Mouse (Mus musculus) heart, embryonic 11.5 days (tissue): ENCODE results near the gene Aldh18a1. TPM values are rescaled to one million over a fixed set of nuclear protein-coding genes. Genes with fewer than 3 reads are reported as not detected.
A peak's percentile ranks its signal among the peaks of the same experiment; 100 is the strongest.

Experiments
- ATAC-seq: fragments of 200-750 bp; cut with Nextera tagmentation; replicated peaks from 2 replicates; pipeline ENCODE4 v1.8.0; 2017; ENCODE audit warnings: moderate library complexity; ENCODE audit not compliant: insufficient number of reproducible peaks, low FRiP score, low TSS enrichment
- H3K27ac ChIP-seq: fragments of 300-500 bp; sonication (generic); 2 replicates; pipeline ENCODE4 v1.5.1; 2014; ENCODE audit warnings: mild to moderate bottlenecking, low read depth, low read length
- H3K27me3 ChIP-seq: fragments of 300-500 bp; sonication (generic); 2 replicates; pipeline ENCODE4 v1.6.1; 2014; ENCODE audit warnings: mild to moderate bottlenecking, low read length, mixed read lengths; ENCODE audit not compliant: control insufficient read depth, insufficient read depth
- H3K36me3 ChIP-seq: fragments of 300-500 bp; sonication (generic); 2 replicates; pipeline ENCODE4 v1.6.1; 2014; ENCODE audit warnings: mild to moderate bottlenecking, low read length, moderate library complexity, mixed read lengths; ENCODE audit not compliant: control insufficient read depth, insufficient read depth
- H3K4me1 ChIP-seq: fragments of 300-500 bp; sonication (generic); 2 replicates; pipeline ENCODE4 v1.6.1; 2014; ENCODE audit warnings: low read length; ENCODE audit not compliant: control insufficient read depth, insufficient read depth
- H3K4me2 ChIP-seq: fragments of 300-500 bp; sonication (generic); 2 replicates; pipeline ENCODE4 v1.6.1; 2014; ENCODE audit warnings: mild to moderate bottlenecking, moderate library complexity
- H3K4me3 ChIP-seq: fragments of 300-500 bp; sonication (generic); 2 replicates; pipeline ENCODE4 v1.5.1; 2014; ENCODE audit warnings: low read depth, low read length
- H3K9ac ChIP-seq: fragments of 300-500 bp; sonication (generic); 2 replicates; pipeline ENCODE4 v1.6.1; 2014; ENCODE audit warnings: mild to moderate bottlenecking, low read depth, low read length, moderate library complexity
- H3K9me3 ChIP-seq: fragments of 300-500 bp; sonication (generic); replicated peaks from 2 replicates; pipeline ENCODE4 v1.6.1; 2016; ENCODE audit warnings: low read length; ENCODE audit not compliant: control insufficient read depth
- WGBS: fragments of 180-500 bp; shearing (Covaris S2); extraction: QIAGEN DNeasy Blood & Tissue Kit; methylation state at CpG from one replicate; pipeline ENCODE4 v1.1.7; 2014; ENCODE audit not compliant: insufficient replicate concordance; 5-methylcytosine and 5-hydroxymethylcytosine counted together
- polyA plus RNA-seq: library from polyadenylated mRNA; unstranded; fragments of >200 nt; fragmentation: Nextera tagmentation; extraction: Ambion mirVana; gene quantifications from 2 replicates; pipeline ENCODE4 v1.2.1, GENCODE M21; 2014

Aldh18a1 gene
- polyA plus RNA-seq, 1 experiment from 2014 or later: 38.9 TPM

DNA sequence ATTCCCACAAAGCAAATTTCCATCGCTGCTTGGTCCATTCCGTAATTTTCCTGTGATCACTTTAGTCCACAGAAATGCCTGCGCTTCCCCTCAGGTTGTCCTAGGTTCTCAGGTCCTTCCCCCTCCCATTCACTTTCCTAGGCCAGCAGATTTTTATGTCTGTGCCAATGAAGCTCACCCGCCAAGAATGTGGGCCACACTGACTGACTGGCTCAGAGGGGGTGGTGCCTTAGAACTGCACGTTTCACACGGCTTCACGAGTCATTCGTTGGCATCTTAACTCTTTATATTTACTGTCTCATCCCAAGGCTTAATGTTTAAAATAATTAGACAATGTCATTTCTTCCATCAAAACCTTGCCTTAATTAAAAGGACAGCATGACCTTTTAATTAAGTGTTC lies 7.6 kb upstream of the Aldh18a1 start:
- ATAC-seq: no peak
- WGBS: 87% methylated on average over 8 of the region's 8 CpGs
- Histone ChIP-seq H3K36me3 (no peaks in the 10 kb centered on the region; the same call in 1 of the 2 replicates), H3K4me3 (no peak overlapping the region), H3K4me1 (no peaks in the 10 kb centered on the region), H3K27me3 (no peaks in the 10 kb centered on the region), H3K9me3 (no peaks in the 10 kb centered on the region), H3K4me2 (no peak overlapping the region), H3K27ac (no peak overlapping the region), H3K9ac (no peak overlapping the region)

DNA sequence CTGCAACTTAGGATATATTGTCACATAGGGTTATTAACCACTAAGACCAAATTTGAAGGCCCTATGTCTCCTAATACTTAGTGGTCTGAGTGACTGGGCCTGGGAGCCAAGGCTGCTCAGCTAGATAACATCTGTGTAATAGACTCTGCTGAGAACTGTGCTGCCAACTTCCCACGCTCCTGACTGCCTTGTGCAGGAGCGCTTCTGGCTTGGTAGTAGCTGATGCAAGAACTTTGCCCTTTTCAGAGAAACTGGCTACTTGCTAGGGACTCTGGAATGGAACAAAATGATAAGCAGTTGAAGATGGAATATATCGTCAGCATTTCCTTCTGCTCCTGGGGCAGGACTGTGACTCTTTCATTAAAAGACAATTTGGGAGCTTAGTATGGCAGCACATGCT lies 7.0 kb upstream of the Aldh18a1 start:
- Histone ChIP-seq H3K27ac (no peak overlapping the region), H3K4me1 (no peaks in the 10 kb centered on the region), H3K4me3 (no peak overlapping the region), H3K9ac (no peak overlapping the region), H3K27me3 (no peaks in the 10 kb centered on the region), H3K9me3 (no peaks in the 10 kb centered on the region), H3K4me2 (no peak overlapping the region), H3K36me3 (no peaks in the 10 kb centered on the region; the same call in 1 of the 2 replicates)
- ATAC-seq: no peak
- 75% methylated on average over 3 of the region's 3 CpGs for WGBS

DNA sequence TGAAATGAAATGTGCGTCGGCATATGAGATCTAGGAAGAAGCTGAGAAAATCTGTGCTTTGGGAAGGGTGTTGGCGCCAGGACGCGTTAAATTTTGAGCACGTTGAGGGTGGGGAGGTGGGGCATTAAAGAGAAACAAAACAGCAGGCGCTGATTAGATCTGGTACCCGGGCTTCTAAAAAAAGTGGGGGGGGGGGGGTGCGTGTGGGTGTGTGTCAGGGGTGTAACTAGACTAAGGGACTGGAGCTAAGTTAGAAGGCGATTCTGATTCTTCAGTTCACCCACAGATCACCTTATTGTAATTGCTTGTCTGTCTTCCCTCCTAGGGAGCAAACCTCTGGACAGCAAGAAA lies 1.2 kb upstream of the Aldh18a1 start:
- H3K9ac ChIP-seq: peak overlapping the region; percentile 68
- 0 out of 2 replicates have a peak overlapping the region, but pooled peaks have one; percentile 54 for H3K27ac ChIP-seq
- H3K4me1 ChIP-seq: peaks cover 9% of the 10 kb centered on the region
- H3K4me3 ChIP-seq: peak overlapping the region; percentile 66
- H3K4me2 ChIP-seq: peak overlapping the region; percentile 85
- no peaks in the 10 kb centered on the region for H3K9me3 ChIP-seq
- no peaks in the 10 kb centered on the region for H3K27me3 ChIP-seq
- ATAC-seq: no peak
- WGBS: under 1% methylated on average over 9 of the region's 10 CpGs
- no peaks in the 10 kb centered on the region; the same call in 1 of the 2 replicates for H3K36me3 ChIP-seq

DNA sequence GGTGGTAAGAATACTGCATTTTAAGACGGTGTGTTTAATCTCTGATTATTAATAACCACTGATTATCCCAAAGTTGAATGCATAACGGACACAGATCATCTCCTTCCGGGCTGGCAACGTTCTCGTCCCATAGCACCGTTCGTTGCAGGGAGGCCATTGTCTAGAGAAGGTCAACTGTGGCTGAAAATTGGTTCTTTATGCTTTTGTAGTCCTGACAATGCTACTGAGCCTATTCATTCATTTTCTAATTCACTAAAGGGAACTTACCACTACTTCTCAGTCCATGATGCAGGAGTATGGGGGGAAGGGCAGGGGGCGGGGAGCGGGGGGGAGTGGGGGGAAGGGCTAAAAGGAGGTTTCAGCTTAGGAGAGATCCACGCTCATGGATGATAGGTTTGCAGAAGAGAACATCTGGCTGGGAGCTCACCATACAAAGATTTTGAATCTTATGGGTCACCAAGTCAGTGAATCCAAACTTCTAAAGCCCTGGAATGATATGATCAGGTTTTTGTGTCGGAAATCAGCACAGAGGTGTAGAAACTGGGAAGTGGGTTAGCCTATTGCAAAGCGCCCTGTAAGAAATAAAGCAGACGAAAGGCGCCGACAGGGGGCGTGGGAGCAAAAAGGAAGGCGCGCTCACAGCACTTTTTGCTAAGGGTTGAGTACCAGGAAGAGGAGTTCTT lies 725 bp upstream of the Aldh18a1 start:
- Histone ChIP-seq H3K4me3 (peak overlapping the region; percentile 66), H3K4me2 (peak overlapping the region; percentile 85), H3K36me3 (no peaks in the 10 kb centered on the region; the same call in 1 of the 2 replicates), H3K9me3 (no peaks in the 10 kb centered on the region), H3K27me3 (no peaks in the 10 kb centered on the region), H3K9ac (peak overlapping the region; percentile 68), H3K4me1 (peaks cover 9% of the 10 kb centered on the region), H3K27ac (peak overlapping the region; percentile 57)
- WGBS: 1% methylated on average over 18 of the region's 18 CpGs
- ATAC-seq: peak; percentile 57

DNA sequence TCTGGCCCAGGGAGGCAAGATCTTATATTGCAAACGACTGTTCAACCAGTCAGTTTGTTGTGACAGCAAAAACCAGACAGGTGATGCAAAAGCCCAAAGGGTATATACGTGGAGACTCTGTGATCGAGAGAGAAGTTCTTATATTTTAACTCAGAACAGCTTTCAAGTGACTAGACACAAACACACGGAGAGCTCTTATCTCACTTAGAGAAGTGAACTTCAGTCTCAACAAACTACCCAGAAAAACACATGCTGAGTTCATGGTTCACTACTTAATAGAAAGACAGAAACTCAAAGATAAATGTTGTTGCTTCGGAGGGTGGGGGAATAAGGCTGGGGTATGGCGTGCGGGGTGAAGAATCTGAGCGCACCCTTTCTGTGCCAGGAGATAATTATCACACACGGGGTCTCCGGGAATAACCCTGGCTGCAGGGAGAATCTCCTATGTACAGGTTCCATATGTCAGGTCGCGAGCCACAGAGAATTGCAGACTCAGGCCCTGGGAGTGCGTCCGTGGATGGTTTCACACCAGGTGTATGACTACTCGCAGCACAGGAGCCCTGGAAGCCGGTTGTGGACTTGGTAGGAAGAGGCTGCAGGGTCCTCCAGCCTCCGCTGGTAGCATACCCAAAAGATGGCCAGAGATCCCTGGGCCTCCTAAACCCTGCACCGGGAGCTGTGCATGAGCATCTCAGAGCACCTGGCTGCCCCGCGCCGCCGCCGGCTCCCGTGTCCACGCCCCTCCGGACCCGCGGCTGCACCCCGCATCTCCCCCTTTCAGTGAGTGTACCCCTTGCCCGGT lies 571 bp downstream of the Aldh18a1 start:
- ATAC-seq: peak; percentile 29

DNA sequence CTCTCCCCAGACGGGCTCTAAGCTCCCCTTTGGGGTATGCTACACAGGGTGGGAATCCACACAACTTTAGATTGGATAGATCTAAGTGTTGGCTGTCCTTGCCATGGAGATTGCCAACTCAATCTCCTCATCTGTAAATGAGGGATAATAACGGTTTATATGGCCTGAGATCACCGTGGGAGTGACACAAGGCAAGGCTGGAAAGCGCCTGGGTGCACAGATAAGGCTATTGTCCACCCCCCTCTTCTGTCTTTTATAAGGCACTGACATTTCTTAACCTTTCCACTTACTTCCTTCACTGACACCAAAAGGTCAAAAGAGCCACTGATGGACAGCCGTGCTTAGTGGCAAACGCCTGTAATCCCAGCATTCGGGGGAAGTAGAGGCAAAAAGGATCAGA lies 1.4 kb downstream of the Aldh18a1 start:
- H3K4me2 ChIP-seq: peak overlapping the region; percentile 85
- H3K36me3 ChIP-seq: peaks cover 2% of the 10 kb centered on the region; the same call in 1 of the 2 replicates
- H3K4me1 ChIP-seq: peaks cover 15% of the 10 kb centered on the region
- H3K9me3 ChIP-seq: no peaks in the 10 kb centered on the region
- H3K9ac ChIP-seq: no peak overlapping the region
- 46% methylated on average over 7 of the region's 7 CpGs for WGBS
- no peak overlapping the region for H3K27ac ChIP-seq
- no peak for ATAC-seq
- H3K4me3 ChIP-seq: peak overlapping the region; percentile 66
- no peaks in the 10 kb centered on the region for H3K27me3 ChIP-seq

More for the DNA sequence above, 571 bp downstream of the Aldh18a1 start:
- no peaks in the 10 kb centered on the region for H3K27me3 ChIP-seq
- H3K9ac ChIP-seq: peak overlapping the region; percentile 79
- H3K4me2 ChIP-seq: peak overlapping the region; percentile 85
- 6% methylated on average over 30 of the region's 30 CpGs for WGBS
- H3K27ac ChIP-seq: 0 out of 2 replicates have a peak overlapping the region, but pooled peaks have one; percentile 16
- peak overlapping the region; percentile 66 for H3K4me3 ChIP-seq
- H3K9me3 ChIP-seq: no peaks in the 10 kb centered on the region
- peaks cover 2% of the 10 kb centered on the region; the same call in 1 of the 2 replicates for H3K36me3 ChIP-seq
- peaks cover 9% of the 10 kb centered on the region for H3K4me1 ChIP-seq

DNA sequence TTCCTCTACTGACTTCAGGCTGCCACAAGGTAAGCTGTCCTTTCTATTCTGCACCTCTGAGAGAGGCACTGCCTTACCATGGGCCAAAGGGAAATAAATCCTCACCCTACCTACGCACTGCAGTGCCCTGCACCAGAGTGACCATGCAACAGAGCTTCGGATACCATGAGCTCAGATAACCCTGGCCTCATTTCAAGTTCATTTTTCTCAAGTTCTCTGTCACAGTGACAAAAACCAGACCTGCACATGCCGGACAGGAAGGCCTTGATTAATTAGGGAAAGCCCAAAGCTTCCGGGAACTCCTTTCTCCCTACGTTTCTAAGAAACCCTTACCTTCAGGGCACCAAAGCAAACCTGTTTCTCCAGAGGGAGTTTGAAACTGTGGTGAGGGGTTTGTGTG lies 6.6 kb downstream of the Aldh18a1 start:
- Histone ChIP-seq H3K4me2 (no peak overlapping the region), H3K4me1 (peaks cover 11% of the 10 kb centered on the region), H3K27me3 (no peaks in the 10 kb centered on the region), H3K4me3 (no peak overlapping the region), H3K9ac (no peak overlapping the region), H3K36me3 (peaks cover 13% of the 10 kb centered on the region), H3K27ac (0 out of 2 replicates have a peak overlapping the region, but pooled peaks have one; percentile 29), H3K9me3 (no peaks in the 10 kb centered on the region)
- ATAC-seq: 0 out of 2 replicates have a peak, but pooled peaks have one; percentile 36
- WGBS: 42% methylated on average over 5 of the region's 5 CpGs

DNA sequence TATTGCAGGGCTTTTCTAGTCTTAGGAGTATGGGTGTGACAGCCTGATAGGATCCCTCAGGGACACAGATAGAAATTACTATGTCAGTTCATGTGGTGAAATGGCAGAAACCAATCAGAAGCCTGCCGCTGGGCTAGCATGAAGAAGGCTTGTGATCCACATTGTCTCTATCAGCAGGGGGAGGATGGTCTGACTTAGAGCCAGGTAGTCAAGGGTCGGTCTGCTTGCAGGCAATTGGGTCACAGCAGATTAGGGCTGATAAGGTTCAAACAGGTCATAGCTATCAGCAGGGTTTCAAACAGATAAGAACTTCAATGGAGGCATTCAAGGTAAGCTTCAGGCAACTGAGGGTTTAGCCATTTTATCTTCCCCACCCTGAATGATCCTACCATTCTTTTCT lies 7.4 kb downstream of the Aldh18a1 start:
- H3K4me2 ChIP-seq: no peak overlapping the region
- no peak overlapping the region for H3K9ac ChIP-seq
- H3K9me3 ChIP-seq: no peaks in the 10 kb centered on the region
- H3K4me3 ChIP-seq: no peak overlapping the region
- no peak for ATAC-seq
- 65% methylated on average over 2 of the region's 2 CpGs for WGBS
- no peaks in the 10 kb centered on the region for H3K27me3 ChIP-seq
- H3K4me1 ChIP-seq: peaks cover 10% of the 10 kb centered on the region
- peaks cover 20% of the 10 kb centered on the region for H3K36me3 ChIP-seq
- H3K27ac ChIP-seq: no peak overlapping the region
